Mouse (Mus musculus) hindbrain, postnatal 0 days (tissue): ENCODE data around the gene Lamc2. TPM values are rescaled to one million over a fixed set of nuclear protein-coding genes. Genes with fewer than 3 reads are reported as not detected.

ENCODE experiments used
- ATAC-seq: fragments of 200-750 bp; cut with Nextera tagmentation; 2 replicates; pipeline ENCODE4 v1.8.0; 2017; ENCODE audit warnings: mild to moderate bottlenecking, moderate TSS enrichment, moderate library complexity
- DNase-seq: peaks from one replicate; pipeline ENCODE4 v3.0.0-alpha.2; 2015; ENCODE audit warnings: low spot score
- H3K27ac ChIP-seq: fragments of 300-500 bp; sonication (generic); 2 replicates; pipeline ENCODE4 v1.5.1; 2014; ENCODE audit warnings: mild to moderate bottlenecking
- H3K27me3 ChIP-seq: fragments of 300-500 bp; sonication (generic); 2 replicates; pipeline ENCODE4 v1.6.1; 2014; ENCODE audit warnings: low read length, mixed read lengths; ENCODE audit not compliant: insufficient read depth
- H3K36me3 ChIP-seq: fragments of 300-500 bp; sonication (generic); 2 replicates; pipeline ENCODE4 v1.6.1; 2014; ENCODE audit warnings: low read length, mixed read lengths; ENCODE audit not compliant: insufficient read depth
- H3K4me1 ChIP-seq: fragments of 300-500 bp; sonication (generic); 2 replicates; pipeline ENCODE4 v1.6.1; 2014; ENCODE audit warnings: antibody characterized with exemption, low read length, mixed read lengths; ENCODE audit not compliant: insufficient read depth
- H3K4me2 ChIP-seq: fragments of 300-500 bp; sonication (generic); 2 replicates; pipeline ENCODE4 v1.6.1; 2014; ENCODE audit warnings: low read depth, mild to moderate bottlenecking, low read length, moderate library complexity, mixed read lengths
- H3K4me3 ChIP-seq: fragments of 300-500 bp; sonication (generic); 2 replicates; pipeline ENCODE4 v1.5.1; 2014; ENCODE audit warnings: low read length
- H3K9ac ChIP-seq: fragments of 300-500 bp; sonication (generic); replicated peaks from 2 replicates; pipeline ENCODE4 v1.6.1; 2014; ENCODE audit warnings: mild to moderate bottlenecking, low read length, moderate library complexity, mixed read lengths
- H3K9me3 ChIP-seq: fragments of 300-500 bp; sonication (generic); 2 replicates; pipeline ENCODE4 v1.6.1; 2016; ENCODE audit warnings: low read length, mixed read lengths
- CTCF ChIP-seq: IDR thresholded peaks from 2 replicates; pipeline ENCODE4 v1.5.1; 2016; ENCODE audit warnings: antibody characterized with exemption, control low read depth, low read depth
- WGBS: fragments of 180-500 bp; shearing (Covaris S2); extraction: QIAGEN DNeasy Blood & Tissue Kit; methylation state at CpG from one replicate; pipeline ENCODE4 v1.1.7; 2014; 5-methylcytosine and 5-hydroxymethylcytosine counted together
- polyA plus RNA-seq: library from polyadenylated mRNA; unstranded; fragments of >200 nt; fragmentation: Nextera tagmentation; extraction: Ambion mirVana; gene quantifications from 2 replicates; pipeline ENCODE4 v1.2.1, GENCODE M21; 2015
- total RNA-seq: library from RNA; depleted of rRNA; stranded (reverse); fragments of >200 nt; gene quantifications from 2 replicates; pipeline ENCODE4 v1.2.3, GENCODE M21; 2014

The Lamc2 gene
- total and polyA plus RNA-seq, 2 experiments from 2014 or later = 4.4 to 5.8 TPM

GRCm38 (mm10) chr1:153122764-153123163 lies 63.5 kb downstream of the Lamc2 start:
- ATAC-seq (no peak), DNase-seq (no peak)
- H3K4me2 ChIP-seq = no peak overlapping the region
- H3K9me3 ChIP-seq = no peaks in the 10 kb centered on the region
- no peak overlapping the region for H3K9ac ChIP-seq
- H3K27ac ChIP-seq = no peak overlapping the region
- WGBS = 84% methylated on average over 4 of the region's 4 CpGs
- H3K27me3 ChIP-seq = no peaks in the 10 kb centered on the region
- H3K4me1 ChIP-seq = no peaks in the 10 kb centered on the region
- H3K36me3 ChIP-seq = no peaks in the 10 kb centered on the region
- no peak for TF ChIP-seq CTCF
- no peak overlapping the region for H3K4me3 ChIP-seq

GRCm38 (mm10) chr1:153121320-153121719 lies 64.9 kb downstream of the Lamc2 start:
- ATAC-seq (no peak), DNase-seq (no peak)
- H3K4me3 ChIP-seq = no peak overlapping the region
- H3K27me3 ChIP-seq = no peaks in the 10 kb centered on the region
- no peaks in the 10 kb centered on the region for H3K4me1 ChIP-seq
- TF ChIP-seq CTCF = no peak
- 0 out of 2 replicates have a peak, but pooled peaks cover 3% of the 10 kb centered on the region for H3K36me3 ChIP-seq
- 91% methylated on average over 5 of the region's 5 CpGs for WGBS
- H3K9ac ChIP-seq = no peak overlapping the region
- no peak overlapping the region for H3K27ac ChIP-seq
- H3K9me3 ChIP-seq = no peaks in the 10 kb centered on the region
- H3K4me2 ChIP-seq = no peak overlapping the region

- H3K4me3 ChIP-seq = no peak overlapping the region
- TF ChIP-seq CTCF = no peak
- H3K9ac ChIP-seq = no peak overlapping the region
- no peak overlapping the region for H3K27ac ChIP-seq
- no peak for DNase-seq
- H3K4me2 ChIP-seq = no peak overlapping the region
- 0 out of 2 replicates have a peak, but pooled peaks cover 3% of the 10 kb centered on the region for H3K36me3 ChIP-seq
- H3K4me1 ChIP-seq = no peaks in the 10 kb centered on the region
- WGBS = 79% methylated on average over 6 of the region's 6 CpGs
- ATAC-seq = no peak
- no peaks in the 10 kb centered on the region for H3K27me3 ChIP-seq
- no peaks in the 10 kb centered on the region for H3K9me3 ChIP-seq
Measured at GRCm38 (mm10) chr1:153120544-153120943, 65.7 kb downstream of the Lamc2 start.

GRCm38 (mm10) chr1:153115315-153115714 lies 70.9 kb downstream of the Lamc2 start:
- 88% methylated on average over 8 of the region's 8 CpGs for WGBS
- Histone ChIP-seq H3K9ac (no peak overlapping the region), H3K4me2 (no peak overlapping the region), H3K36me3 (peaks cover 8% of the 10 kb centered on the region), H3K27me3 (no peaks in the 10 kb centered on the region), H3K4me1 (no peaks in the 10 kb centered on the region), H3K4me3 (no peak overlapping the region), H3K27ac (no peak overlapping the region), H3K9me3 (no peaks in the 10 kb centered on the region)
- no peak for DNase-seq
- ATAC-seq = peak; percentile 15; the same call in 1 of the 2 replicates
- peak; percentile 32; the same call in 1 of the 2 replicates for TF ChIP-seq CTCF

DNA sequence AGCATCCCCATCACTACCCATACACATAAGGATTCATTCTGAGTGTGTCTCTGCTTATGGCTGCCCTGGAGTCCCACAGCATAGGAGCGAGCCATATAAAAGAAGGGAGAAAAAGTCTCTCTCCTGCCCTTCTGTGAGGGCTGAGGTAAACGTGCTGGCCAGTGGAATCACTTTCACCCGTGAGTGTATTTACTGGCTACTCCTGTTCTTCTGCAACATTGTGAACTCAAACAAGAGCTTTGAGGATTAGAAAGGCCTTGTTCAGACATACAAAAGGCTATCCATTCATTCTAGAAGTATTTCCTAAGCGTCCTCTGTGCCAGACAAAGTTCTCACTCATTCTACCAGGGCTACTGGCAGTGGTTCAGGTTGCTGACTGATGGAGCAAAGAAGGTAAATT lies 74.7 kb downstream of the Lamc2 start:
- WGBS = 60% methylated on average over 4 of the region's 4 CpGs
- no peak for DNase-seq
- no peak for ATAC-seq

GRCm38 (mm10) chr1:153109836-153110235 lies 76.4 kb downstream of the Lamc2 start:
- Histone ChIP-seq H3K4me3 (no peak overlapping the region), H3K4me2 (no peak overlapping the region), H3K9me3 (no peaks in the 10 kb centered on the region), H3K9ac (no peak overlapping the region), H3K4me1 (peaks cover 4% of the 10 kb centered on the region; the same call in 1 of the 2 replicates), H3K27ac (no peak overlapping the region), H3K27me3 (no peaks in the 10 kb centered on the region), H3K36me3 (peaks cover 6% of the 10 kb centered on the region)
- TF ChIP-seq CTCF = no peak
- ATAC-seq (no peak), DNase-seq (no peak)
- WGBS = 70% methylated on average over 3 of the region's 3 CpGs

More for the DNA sequence above, 74.7 kb downstream of the Lamc2 start:
- Histone ChIP-seq H3K9me3 (no peaks in the 10 kb centered on the region), H3K27ac (no peak overlapping the region), H3K36me3 (peaks cover 6% of the 10 kb centered on the region), H3K4me1 (peaks cover 4% of the 10 kb centered on the region; the same call in 1 of the 2 replicates), H3K9ac (no peak overlapping the region), H3K27me3 (no peaks in the 10 kb centered on the region), H3K4me2 (no peak overlapping the region), H3K4me3 (no peak overlapping the region)
- TF ChIP-seq CTCF = no peak

GRCm38 (mm10) chr1:153109346-153109745 lies 76.9 kb downstream of the Lamc2 start:
- H3K4me3 ChIP-seq = no peak overlapping the region
- no peaks in the 10 kb centered on the region for H3K27me3 ChIP-seq
- 90% methylated on average over 5 of the region's 5 CpGs for WGBS
- DNase-seq = no peak
- no peaks in the 10 kb centered on the region for H3K9me3 ChIP-seq
- no peak for TF ChIP-seq CTCF
- H3K9ac ChIP-seq = no peak overlapping the region
- H3K4me2 ChIP-seq = no peak overlapping the region
- peaks cover 6% of the 10 kb centered on the region for H3K36me3 ChIP-seq
- H3K4me1 ChIP-seq = peaks cover 4% of the 10 kb centered on the region; the same call in 1 of the 2 replicates
- H3K27ac ChIP-seq = no peak overlapping the region
- no peak for ATAC-seq
